Mouse (Mus musculus) heart, postnatal 0 days (tissue): ENCODE measurements at regions not wholly inside any gene's neighbourhood (a gene's known extent, or its start where the extent isn't known, plus 50 kb on each side); places are given as distances from the start of the nearest gene placed in this dataset.

Source experiments
- CTCF ChIP-seq: IDR thresholded peaks from 2 replicates; pipeline ENCODE4 v1.5.1; 2016; ENCODE audit warnings: antibody characterized with exemption, control low read depth, low read depth
- EP300 ChIP-seq: IDR thresholded peaks from 2 replicates; pipeline ENCODE4 v1.6.1; 2016; ENCODE audit warnings: antibody characterized with exemption, low read depth

GRCm38 (mm10) chr10:9416685-9417084 is 258.3 kb downstream of the Samd5 start:
- TF ChIP-seq CTCF (no peak), EP300 (no peak)
